10 mouse cellular contexts compared by ENCODE assay signal in genomic region chr15:40475659-40476355, GRCm38 (mm10).
DNase-seq lines count a peak whose midpoint lies in the region; ATAC-seq and TF ChIP-seq lines count a peak whose summit lies in the region.
"Had no signal": no experiment of that assay in that cellular context is flagged by ENCODE, and none has a peak within 500 bp of the region (broad histone marks: within the 10 kb centered on the region; RNA-seq: fewer than 3 reads in every experiment).

No protein-coding gene starts in this region.

- H3K79me3 ChIP-seq in C2C12 (ENCODE audit: low read depth) = no peaks in the 10 kb centered on the region

- DNase-seq in heart, adult 8-10 months (ENCODE audit: low spot score) = peak; percentile 13
- DNase-seq in heart, postnatal 25 days (ENCODE audit: low spot score) = no peak
- DNase-seq in cerebellum, adult 9-11 months = peak; percentile 67
- peak; percentile 38 to 42 for DNase-seq in kidney, postnatal 4 days
- DNase-seq in gastrocnemius, postnatal 14 days = no peak
- no peak for DNase-seq in gastrocnemius, postnatal 25 days

- H3K79me2 ChIP-seq in C2C12 (ENCODE audit: control insufficient read depth, insufficient read depth) = no peaks in the 10 kb centered on the region

- ATAC-seq in erythroblast, adult 5-6 weeks (replicated peaks; ENCODE audit: low FRiP score, poor library complexity, severe bottlenecking) = no peak

- no peaks in the 10 kb centered on the region for H3K36me3 ChIP-seq in C2C12 (ENCODE audit: control insufficient read depth, insufficient read depth)
- H3K36me3 ChIP-seq: embryonic facial prominence, embryonic 15.5 days; G1E had no signal

- H3ac ChIP-seq in C2C12 (ENCODE audit: control insufficient read depth, insufficient read length, low read depth) = no peak overlapping the region

- no peak for TF ChIP-seq CTCF in C2C12 (IDR thresholded peaks at IDR 0.05; ENCODE audit: control insufficient read depth, insufficient read depth, insufficient read length)

- no peak overlapping the region for H3K4me3 ChIP-seq in C2C12 (ENCODE audit: insufficient read depth, poor library complexity, severe bottlenecking)
- H3K4me3 ChIP-seq: embryonic facial prominence, embryonic 15.5 days had no signal

- no peaks in the 10 kb centered on the region for H3K27me3 ChIP-seq in C2C12 (ENCODE audit: control insufficient read depth, insufficient read depth, insufficient read length)
- H3K27me3 ChIP-seq: embryonic facial prominence, embryonic 15.5 days had no signal

- intact Hi-C loops in heart, postnatal 25 days (cut with DNase I) = no loop called here
- intact Hi-C loops in gastrocnemius, postnatal 14 days (cut with DNase I; ENCODE audit: low total_unique reads) = no loop called here

TF ChIP-seq in C2C12, 6 proteins besides CTCF, POLR2A, EP300 and RAD21:
- TF ChIP-seq MAX (IDR thresholded peaks at IDR 0.05) = no peak
- peak; percentile 11 for TF ChIP-seq CEBPB (IDR thresholded peaks at IDR 0.05; ENCODE audit: low read depth)

Comparison
In these comparisons a context has a peak if more than half of its experiments do, and no peak if none do; other contexts are left out.
1. DNase-seq: peak in heart, adult 8-10 months (single experiment), cerebellum, adult 9-11 months (single experiment) and kidney, postnatal 4 days (2 of 2); none in heart, postnatal 25 days (single experiment), gastrocnemius, postnatal 14 days (single experiment) and gastrocnemius, postnatal 25 days (single experiment).